Comparison of ENCODE assay signal across 22 mouse cellular contexts in the genomic region with DNA sequence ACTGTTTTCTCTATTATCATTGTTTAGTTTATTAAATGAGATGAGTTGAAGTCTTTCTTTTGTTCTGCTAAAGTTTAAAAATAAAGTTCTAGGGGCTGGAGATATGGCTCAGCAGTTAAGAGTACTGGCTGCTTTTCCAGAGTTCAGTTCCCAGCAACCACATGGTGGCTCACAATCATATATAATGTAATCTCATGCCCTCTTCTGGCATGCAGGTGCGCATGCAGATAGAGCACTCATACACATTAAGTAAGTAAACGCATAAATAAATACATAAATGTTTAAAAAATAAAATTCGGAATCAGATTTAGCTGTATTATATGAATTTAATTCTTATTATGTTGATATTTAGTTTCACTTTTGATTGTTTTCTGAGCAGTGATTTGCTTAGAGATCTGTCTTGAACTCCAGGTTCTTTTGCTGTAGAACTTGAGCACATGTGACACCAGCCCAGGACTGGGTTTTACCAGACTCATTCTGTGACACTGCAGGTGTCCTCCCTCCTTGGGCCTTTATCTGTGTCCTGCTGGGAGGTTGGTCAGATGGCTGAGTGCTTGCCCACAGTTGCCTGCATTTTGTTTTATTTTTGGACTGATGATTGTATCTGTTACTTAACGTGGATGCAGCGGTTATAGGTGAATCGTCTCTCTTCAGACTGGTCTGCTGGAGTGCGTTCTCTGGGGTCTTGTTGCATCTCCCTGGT.
DNase-seq lines count a peak whose midpoint lies in the region; ATAC-seq and TF ChIP-seq lines count a peak whose summit lies in the region.
"Had no signal": no experiment of that assay in that cellular context is flagged by ENCODE, and none has a peak within 500 bp of the region (broad histone marks: within the 10 kb centered on the region; RNA-seq: fewer than 3 reads in every experiment).

No protein-coding gene starts in this region.

- H3K9ac ChIP-seq in forebrain, postnatal 0 days, result no peak overlapping the region
- no peak overlapping the region for H3K9ac ChIP-seq in forebrain, embryonic 11.5 days (ENCODE audit: low read length)
- no peak overlapping the region for H3K9ac ChIP-seq in hindbrain, postnatal 0 days (replicated peaks; ENCODE audit: low read length)
- no peak overlapping the region for H3K9ac ChIP-seq in hindbrain, embryonic 12.5 days
- no peak overlapping the region for H3K9ac ChIP-seq in MEL (ENCODE audit: control insufficient read depth, low read depth, low read length, poor library complexity, severe bottlenecking)
- H3K9ac ChIP-seq: embryonic facial prominence, embryonic 12.5 days; forebrain, embryonic 12.5 days; heart, embryonic 15.5 days had no signal

- no peaks in the 10 kb centered on the region for H3K79me2 ChIP-seq in MEL (ENCODE audit: control insufficient read depth, insufficient read depth, low read length, poor library complexity)

- peak; percentile 55 for TF ChIP-seq RAD21 in MEL (IDR thresholded peaks at IDR 0.05; ENCODE audit: low read depth, low read length)

- no peak for DNase-seq in forebrain, postnatal 0 days
- no peak for DNase-seq in forebrain, embryonic 11.5 days (ENCODE audit: low spot score)
- no peak for DNase-seq in hindbrain, postnatal 0 days (ENCODE audit: low spot score)
- DNase-seq in layer of hippocampus, adult 2 months (ENCODE audit: low spot score in 2 of 2), result no peak
- no peak for DNase-seq in layer of hippocampus, adult 8-10 months (ENCODE audit: low spot score in 2 of 2)
- peak; percentile 27 for DNase-seq in MEL (ENCODE audit: low read depth, low spot score)
- DNase-seq: adrenal gland, adult 8-10 months; adrenal gland, postnatal 36 days; cerebellum, adult 2 months; cerebellum, postnatal 14 days; embryo, embryonic 11 days; gastrocnemius, postnatal 14 days; heart, postnatal 36 days; kidney, adult 18-20 months had no signal

- TF ChIP-seq POLR2A in MEL (IDR thresholded peaks at IDR 0.05; ENCODE audit: control insufficient read depth in 1 of 2, insufficient read depth in 1 of 2, low read depth in 1 of 2, low read length in 2 of 2, poor library complexity in 1 of 2), result no peak

- no peak overlapping the region for H3K4me2 ChIP-seq in forebrain, postnatal 0 days (ENCODE audit: low read depth)
- H3K4me2 ChIP-seq in forebrain, embryonic 11.5 days (ENCODE audit: low read depth, low read length, severe bottlenecking), result no peak overlapping the region
- no peak overlapping the region for H3K4me2 ChIP-seq in hindbrain, postnatal 0 days (ENCODE audit: low read depth, low read length)
- H3K4me2 ChIP-seq in hindbrain, embryonic 12.5 days (replicated peaks), result no peak overlapping the region
- H3K4me2 ChIP-seq: embryonic facial prominence, embryonic 12.5 days; forebrain, embryonic 12.5 days; heart, embryonic 11.5 days; heart, embryonic 15.5 days had no signal

- H3K4me3 ChIP-seq in forebrain, postnatal 0 days (ENCODE audit: low read depth, low read length), result no peak overlapping the region
- no peak overlapping the region for H3K4me3 ChIP-seq in forebrain, embryonic 11.5 days (ENCODE audit: low read depth, low read length)
- H3K4me3 ChIP-seq in hindbrain, postnatal 0 days (ENCODE audit: low read length), result no peak overlapping the region
- no peak overlapping the region for H3K4me3 ChIP-seq in hindbrain, embryonic 12.5 days
- no peak overlapping the region for H3K4me3 ChIP-seq in layer of hippocampus, adult 2 months
- H3K4me3 ChIP-seq in MEL (ENCODE audit: control insufficient read depth in 1 of 2, insufficient read depth in 1 of 2, low read depth in 2 of 2, low read length in 2 of 2), result no peak overlapping the region
- H3K4me3 ChIP-seq: embryonic facial prominence, embryonic 12.5 days; forebrain, embryonic 12.5 days; heart, embryonic 15.5 days had no signal

- H3K27ac ChIP-seq in forebrain, postnatal 0 days (ENCODE audit: low read depth, low read length), result no peak overlapping the region
- no peak overlapping the region for H3K27ac ChIP-seq in forebrain, embryonic 11.5 days (ENCODE audit: low read depth, low read length)
- H3K27ac ChIP-seq in hindbrain, postnatal 0 days, result no peak overlapping the region
- no peak overlapping the region for H3K27ac ChIP-seq in hindbrain, embryonic 12.5 days
- no peak overlapping the region for H3K27ac ChIP-seq in layer of hippocampus, adult 2 months
- no peak overlapping the region for H3K27ac ChIP-seq in MEL (ENCODE audit: control insufficient read depth, low read depth, low read length)
- H3K27ac ChIP-seq: embryonic facial prominence, embryonic 12.5 days; forebrain, embryonic 12.5 days; heart, embryonic 15.5 days had no signal

- no peaks in the 10 kb centered on the region for H3K9me3 ChIP-seq in forebrain, postnatal 0 days (ENCODE audit: low read length)
- H3K9me3 ChIP-seq in forebrain, embryonic 11.5 days (ENCODE audit: control insufficient read depth, low read length), result no peaks in the 10 kb centered on the region
- H3K9me3 ChIP-seq in hindbrain, postnatal 0 days (ENCODE audit: low read length), result no peaks in the 10 kb centered on the region
- H3K9me3 ChIP-seq in hindbrain, embryonic 12.5 days (replicated peaks), result no peaks in the 10 kb centered on the region
- H3K9me3 ChIP-seq in MEL (replicated peaks; ENCODE audit: insufficient read depth, low read length), result no peaks in the 10 kb centered on the region
- H3K9me3 ChIP-seq: embryonic facial prominence, embryonic 12.5 days; forebrain, embryonic 12.5 days; heart, embryonic 15.5 days had no signal

- TF ChIP-seq EP300 in MEL (IDR thresholded peaks at IDR 0.05; ENCODE audit: low read depth in 1 of 2, low read length in 2 of 2), result no peak

- ATAC-seq in forebrain, postnatal 0 days, result no peak
- ATAC-seq in forebrain, embryonic 11.5 days (replicated peaks; ENCODE audit: low FRiP score), result no peak
- ATAC-seq in hindbrain, postnatal 0 days, result no peak
- no peak for ATAC-seq in hindbrain, embryonic 12.5 days (ENCODE audit: low FRiP score)
- no peak for ATAC-seq in megakaryocyte progenitor cell, adult 5-6 weeks (replicated peaks; ENCODE audit: poor library complexity)
- ATAC-seq: forebrain, embryonic 16.5 days; hindbrain, embryonic 16.5 days had no signal

- H3K27me3 ChIP-seq in forebrain, postnatal 0 days (ENCODE audit: insufficient read depth, low read length), result no peaks in the 10 kb centered on the region
- H3K27me3 ChIP-seq in forebrain, embryonic 11.5 days (ENCODE audit: control insufficient read depth, insufficient read depth, low read length), result no peaks in the 10 kb centered on the region
- no peaks in the 10 kb centered on the region for H3K27me3 ChIP-seq in hindbrain, postnatal 0 days (ENCODE audit: insufficient read depth, low read length)
- no peaks in the 10 kb centered on the region for H3K27me3 ChIP-seq in hindbrain, embryonic 12.5 days
- H3K27me3 ChIP-seq in MEL (ENCODE audit: control insufficient read depth in 1 of 2, insufficient read depth in 2 of 2, low read length in 2 of 2), result no peaks in the 10 kb centered on the region
- H3K27me3 ChIP-seq: embryonic facial prominence, embryonic 12.5 days; forebrain, embryonic 12.5 days; heart, embryonic 15.5 days had no signal

- peak; percentile 8; the same call in 1 of the 2 replicates for TF ChIP-seq CTCF in forebrain, postnatal 0 days (IDR thresholded peaks at IDR 0.05; ENCODE audit: low read depth)
- TF ChIP-seq CTCF in hindbrain, postnatal 0 days (IDR thresholded peaks at IDR 0.05; ENCODE audit: low read depth), result 0 out of 2 replicates have a peak, but pooled peaks have one; percentile 10
- TF ChIP-seq CTCF in layer of hippocampus, adult 2 months (conservative IDR thresholded peaks at IDR 0.05), result peak; percentile 45
- TF ChIP-seq CTCF in MEL (IDR thresholded peaks at IDR 0.05 in 2 of 3, conservative IDR thresholded peaks at IDR 0.05 in 1 of 3; ENCODE audit: control insufficient read depth in 1 of 3, insufficient read depth in 1 of 3, low read depth in 2 of 3, low read length in 3 of 3, poor library complexity in 1 of 3, severe bottlenecking in 1 of 3), result peak; percentile 9 to 51 (median 28); a peak in 3 of 6 replicates

- no peaks in the 10 kb centered on the region for H3K4me1 ChIP-seq in forebrain, postnatal 0 days (ENCODE audit: insufficient read depth)
- H3K4me1 ChIP-seq in forebrain, embryonic 11.5 days (replicated peaks; ENCODE audit: control insufficient read depth, insufficient read depth, low read length), result no peaks in the 10 kb centered on the region
- H3K4me1 ChIP-seq in hindbrain, postnatal 0 days (ENCODE audit: insufficient read depth, low read length), result no peaks in the 10 kb centered on the region
- H3K4me1 ChIP-seq in hindbrain, embryonic 12.5 days, result peaks cover 3% of the 10 kb centered on the region; the same call in 1 of the 2 replicates
- H3K4me1 ChIP-seq in MEL (ENCODE audit: control insufficient read depth in 1 of 2, insufficient read depth in 2 of 2, low read length in 2 of 2), result no peaks in the 10 kb centered on the region
- H3K4me1 ChIP-seq: embryonic facial prominence, embryonic 12.5 days had no signal

- 93% methylated on average over 7 of the region's 7 CpGs for WGBS in forebrain, postnatal 0 days
- WGBS in forebrain, embryonic 11.5 days, result 92% methylated on average over 7 of the region's 7 CpGs
- WGBS in hindbrain, postnatal 0 days, result 96% methylated on average over 7 of the region's 7 CpGs
- 93% methylated on average over 7 of the region's 7 CpGs for WGBS in hindbrain, embryonic 12.5 days

- H3K36me3 ChIP-seq in forebrain, postnatal 0 days (ENCODE audit: insufficient read depth), result no peaks in the 10 kb centered on the region
- H3K36me3 ChIP-seq in forebrain, embryonic 11.5 days (ENCODE audit: control insufficient read depth, insufficient read depth, low read length), result no peaks in the 10 kb centered on the region
- no peaks in the 10 kb centered on the region for H3K36me3 ChIP-seq in hindbrain, postnatal 0 days (ENCODE audit: insufficient read depth, low read length)
- no peaks in the 10 kb centered on the region for H3K36me3 ChIP-seq in hindbrain, embryonic 12.5 days
- no peaks in the 10 kb centered on the region; a peak in 1 of 4 replicates for H3K36me3 ChIP-seq in MEL (ENCODE audit: control insufficient read depth in 1 of 2, insufficient read depth in 2 of 2, low read length in 2 of 2)
- H3K36me3 ChIP-seq: embryonic facial prominence, embryonic 12.5 days; forebrain, embryonic 12.5 days; heart, embryonic 15.5 days had no signal

TF ChIP-seq in MEL, 35 proteins besides CTCF, POLR2A, EP300 and RAD21 (continues in another document):
- no peak for TF ChIP-seq TCF12 (IDR thresholded peaks at IDR 0.05; ENCODE audit: low read depth, low read length)
- TF ChIP-seq SMC3 (IDR thresholded peaks at IDR 0.05; ENCODE audit: low read depth, low read length), result peak; percentile 63
- no peak for TF ChIP-seq MAZ (IDR thresholded peaks at IDR 0.05; ENCODE audit: low read depth, low read length)
- TF ChIP-seq MAX (IDR thresholded peaks at IDR 0.05; ENCODE audit: low read length), result no peak
- peak; percentile 42; the same call in 1 of the 2 replicates for TF ChIP-seq ZC3H11A (IDR thresholded peaks at IDR 0.05; ENCODE audit: low read depth, low read length)
- TF ChIP-seq USF1 (IDR thresholded peaks at IDR 0.05; ENCODE audit: low read depth, low read length), result no peak
- no peak for TF ChIP-seq SIN3A (IDR thresholded peaks at IDR 0.05; ENCODE audit: low read length)
- peak; percentile 61; the same call in 1 of the 2 replicates for TF ChIP-seq MYC (IDR thresholded peaks at IDR 0.05; ENCODE audit: low read depth, low read length)
- no peak for TF ChIP-seq NRF1 (IDR thresholded peaks at IDR 0.05; ENCODE audit: insufficient read depth, low read depth, low read length, poor library complexity, severe bottlenecking)
